Mouse (Mus musculus): ENCODE measurements around the gene Itgb8.

DNA sequence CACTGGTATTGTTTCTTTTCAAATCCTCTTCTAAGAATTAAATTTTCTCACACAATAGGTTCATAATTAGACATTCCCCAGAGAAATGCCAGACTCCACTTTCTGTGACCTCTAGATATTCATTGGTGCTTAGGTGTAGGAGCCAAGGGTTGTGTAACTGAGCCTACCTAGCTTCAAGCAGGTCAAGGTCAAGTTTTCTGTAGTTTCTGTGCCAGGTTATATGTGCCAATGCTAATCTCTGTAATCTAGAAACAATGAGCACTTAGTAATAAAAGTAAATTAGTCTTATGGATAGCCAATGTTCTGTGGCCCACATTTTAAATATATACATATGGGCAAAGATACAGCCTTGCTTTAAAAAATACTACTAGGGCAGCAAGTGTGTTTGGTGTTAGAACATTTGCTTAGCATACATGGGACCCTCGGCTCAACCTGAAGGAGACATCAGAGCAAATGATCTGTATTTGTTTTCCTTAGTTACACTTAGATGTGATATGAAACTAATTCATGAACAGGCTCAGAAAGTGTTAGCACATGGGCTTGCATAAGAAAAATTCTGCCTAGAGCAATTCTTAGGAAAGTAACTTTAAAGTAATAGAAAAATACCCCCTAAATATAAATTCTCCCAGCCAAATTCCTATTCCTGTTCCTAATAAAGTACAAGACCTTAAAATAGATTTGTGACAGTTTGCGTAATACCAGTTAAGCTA, 56.2 kb downstream of the Itgb8 start:
- no peak for TF ChIP-seq MYC (IDR thresholded peaks at IDR 0.05; ENCODE audit: low read depth, low read length)
- TF ChIP-seq MEF2A (IDR thresholded peaks at IDR 0.05; ENCODE audit: borderline replicate concordance, low read depth, low read length) = no peak
- no peak for TF ChIP-seq E2F4 (IDR thresholded peaks at IDR 0.05; ENCODE audit: insufficient replicate concordance, low read depth, low read length)
- no peak for TF ChIP-seq NELFE (IDR thresholded peaks at IDR 0.05; ENCODE audit: low read depth, low read length)
- no peak for TF ChIP-seq CTCF (conservative IDR thresholded peaks at IDR 0.05 in 1 of 2, IDR thresholded peaks at IDR 0.05 in 1 of 2; ENCODE audit: low read depth in 2 of 2, low read length in 2 of 2)
- TF ChIP-seq ELF1 (IDR thresholded peaks at IDR 0.05; ENCODE audit: low read depth, low read length) = no peak
- no peak for TF ChIP-seq ZKSCAN1 (IDR thresholded peaks at IDR 0.05; ENCODE audit: borderline replicate concordance, low read depth, low read length)
- TF ChIP-seq MAX (IDR thresholded peaks at IDR 0.05; ENCODE audit: low read length) = no peak
- TF ChIP-seq POLR2AphosphoS2 (IDR thresholded peaks at IDR 0.05; ENCODE audit: low read depth, low read length) = no peak
- no peak for TF ChIP-seq HCFC1 (IDR thresholded peaks at IDR 0.05; ENCODE audit: low read depth, low read length)
- TF ChIP-seq POLR2A (IDR thresholded peaks at IDR 0.05; ENCODE audit: low read depth, low read length) = no peak
- TF ChIP-seq IRF4 (IDR thresholded peaks at IDR 0.05; ENCODE audit: low read depth, low read length) = no peak
- no peak for TF ChIP-seq MAZ (IDR thresholded peaks at IDR 0.05; ENCODE audit: low read depth, low read length)
- TF ChIP-seq SMC3 (IDR thresholded peaks at IDR 0.05; ENCODE audit: low read depth, low read length) = no peak
